Mouse (Mus musculus): ENCODE measurements around the gene Gm17949.

Gene Gm17949

GRCm38 (mm10) chr17:56990115-56990746 lies 21.0 kb upstream of the Gm17949 start, which contains the start of gene Clpp:
Clpp (plus strand) TSS chr17:56990305.
- DNase-seq (ENCODE audit: low spot score in 2 of 2): peak; percentile 94 to 95

DNA sequence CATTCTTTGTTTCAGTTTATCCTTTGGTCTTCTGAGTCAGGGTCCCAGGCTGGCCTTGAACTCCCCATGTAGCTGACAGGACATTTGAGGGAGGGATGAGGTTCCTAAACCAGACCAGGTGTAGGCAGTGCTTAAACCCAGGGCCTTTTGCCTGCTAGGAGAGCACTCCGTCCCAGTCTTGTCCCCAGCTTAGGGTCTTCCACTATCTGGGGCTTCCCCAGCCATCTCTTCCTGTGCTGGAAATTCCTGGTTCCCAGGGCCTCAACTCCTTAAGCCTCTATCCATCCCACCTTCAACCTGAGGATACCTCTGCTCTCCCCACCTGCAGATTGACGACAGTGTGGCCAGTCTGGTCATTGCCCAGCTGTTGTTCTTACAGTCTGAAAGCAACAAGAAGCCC lies 20.3 kb upstream of the Gm17949 start:
- no peak for DNase-seq (ENCODE audit: low spot score in 2 of 2)

- DNase-seq (ENCODE audit: low spot score in 2 of 2): no peak
Measured at GRCm38 (mm10) chr17:56995046-56995445, 16.2 kb upstream of the Gm17949 start.

GRCm38 (mm10) chr17:56996506-56996905 lies 14.8 kb upstream of the Gm17949 start:
- DNase-seq (ENCODE audit: low spot score in 2 of 2): no peak

DNA sequence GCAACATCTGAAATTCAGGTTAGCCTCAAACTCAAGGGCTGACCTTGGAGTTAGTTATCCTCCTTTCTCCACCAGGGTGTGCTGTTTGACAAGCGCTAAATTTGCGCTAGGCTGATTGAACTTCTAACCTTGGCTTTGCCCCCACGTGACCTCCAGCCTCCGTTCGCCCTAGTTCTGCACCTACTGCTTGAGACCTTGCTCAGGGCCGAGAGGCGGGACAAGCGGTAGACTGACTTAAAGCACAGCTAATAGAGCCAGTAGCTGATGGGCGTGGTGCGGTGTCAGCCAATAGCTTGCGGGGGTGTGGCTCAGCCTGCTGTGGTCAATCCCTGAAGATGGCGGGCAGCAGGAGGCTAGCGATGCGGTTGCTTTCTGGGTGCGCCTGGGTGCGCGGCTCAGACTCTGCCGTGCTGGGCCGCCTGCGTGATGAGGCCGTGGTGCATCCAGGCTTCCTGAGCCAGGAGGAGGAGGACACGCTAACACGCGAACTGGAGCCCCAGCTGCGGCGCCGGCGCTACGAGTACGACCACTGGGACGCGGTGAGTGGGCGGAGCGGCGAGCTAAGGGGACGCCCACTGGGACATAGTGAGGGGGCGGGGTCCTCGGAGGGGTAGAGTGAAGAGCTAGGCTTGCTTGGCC lies 14.1 kb upstream of the Gm17949 start, which contains the start of gene Alkbh7:
TSS of gene Alkbh7 (plus strand) at position 311 of the 639 bp plus-strand sequence.
- DNase-seq (ENCODE audit: low spot score in 2 of 2): peak; percentile 97 to 98

- no peak for DNase-seq (ENCODE audit: low spot score in 2 of 2)
Measured at GRCm38 (mm10) chr17:56999414-56999813, 11.9 kb upstream of the Gm17949 start.

GRCm38 (mm10) chr17:56999968-57000609 lies 11.2 kb upstream of the Gm17949 start, which contains the start of gene Pspn:
Pspn (minus strand) TSS chr17:57000018.
- DNase-seq (ENCODE audit: low spot score in 2 of 2): no peak

DNA sequence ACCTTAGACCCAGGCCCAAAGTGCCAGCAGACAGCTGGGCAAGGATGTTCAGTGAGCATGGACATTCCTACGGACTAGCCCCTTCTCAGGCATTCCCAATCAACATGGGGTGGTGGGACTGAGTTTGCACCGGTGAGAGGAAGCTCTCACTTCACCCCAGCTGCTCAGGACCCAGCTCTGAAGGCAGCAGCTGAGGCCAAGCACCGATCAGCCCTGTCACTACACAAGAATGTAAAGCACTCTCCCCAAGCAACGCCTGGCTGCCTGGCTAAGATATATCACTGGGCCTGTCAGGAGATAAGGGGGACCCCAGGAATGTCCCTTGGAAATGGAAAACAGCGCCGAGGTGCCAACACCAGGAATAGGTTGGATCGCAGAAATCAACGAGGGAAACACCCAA lies 10.0 kb upstream of the Gm17949 start:
- no peak for DNase-seq (ENCODE audit: low spot score in 2 of 2)

GRCm38 (mm10) chr17:57003994-57004393 lies 7.3 kb upstream of the Gm17949 start:
- no peak for DNase-seq (ENCODE audit: low spot score in 2 of 2)

DNA sequence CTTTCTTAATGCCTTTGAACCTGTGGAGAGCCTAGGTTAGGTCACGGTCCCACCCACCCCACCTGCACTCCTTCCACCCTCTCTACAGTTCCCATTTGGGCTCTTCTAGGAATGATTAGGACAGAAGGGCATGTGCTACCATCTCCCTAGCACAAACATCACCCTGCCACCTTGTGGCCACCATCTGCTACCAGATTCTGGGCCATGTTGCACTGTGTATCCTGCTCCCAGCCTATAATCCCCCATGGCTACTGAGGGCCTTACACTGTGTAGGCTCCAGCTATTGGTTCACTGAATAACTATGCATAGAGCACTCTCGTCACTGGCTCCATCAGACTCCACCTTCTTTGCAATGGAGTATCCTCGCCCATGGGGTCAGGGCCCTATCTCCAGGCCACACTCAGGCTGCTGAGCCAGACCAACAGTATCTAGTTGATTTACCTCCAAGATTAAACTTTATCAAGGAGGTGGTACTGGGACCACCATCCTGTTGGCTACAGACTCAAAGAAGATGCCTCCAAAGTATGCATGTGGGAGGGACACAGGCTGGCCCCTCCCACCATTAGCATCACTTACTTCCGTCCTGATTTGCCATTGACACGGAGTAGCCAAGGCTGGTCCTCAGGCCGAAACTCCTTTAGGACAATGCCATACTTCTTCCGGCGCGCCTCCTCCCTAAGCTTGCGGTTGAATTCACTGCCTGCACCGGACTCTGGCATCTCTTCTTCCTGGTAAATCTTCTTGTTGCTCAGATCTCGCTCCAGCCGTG lies 3.9 kb upstream of the Gm17949 start:
- DNase-seq (ENCODE audit: low spot score in 2 of 2): no peak

DNA sequence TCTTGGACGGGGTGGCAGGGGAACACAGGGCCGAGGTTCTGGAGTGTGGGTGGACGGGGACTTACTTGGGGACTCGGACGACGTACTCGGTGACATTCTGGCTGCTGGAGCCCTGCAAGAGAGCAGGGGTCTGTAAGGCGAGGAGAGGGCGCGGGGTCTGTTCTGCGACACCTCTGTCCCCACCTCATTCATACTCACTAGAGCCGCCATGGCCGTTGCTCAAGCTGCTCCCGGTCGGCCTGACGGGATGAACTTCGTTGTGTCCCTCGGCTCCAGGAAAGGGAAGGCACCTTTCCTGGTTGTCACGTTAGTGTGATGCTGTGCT lies 396 bp upstream of the Gm17949 start:
- DNase-seq (ENCODE audit: low spot score in 2 of 2): no peak

DNA sequence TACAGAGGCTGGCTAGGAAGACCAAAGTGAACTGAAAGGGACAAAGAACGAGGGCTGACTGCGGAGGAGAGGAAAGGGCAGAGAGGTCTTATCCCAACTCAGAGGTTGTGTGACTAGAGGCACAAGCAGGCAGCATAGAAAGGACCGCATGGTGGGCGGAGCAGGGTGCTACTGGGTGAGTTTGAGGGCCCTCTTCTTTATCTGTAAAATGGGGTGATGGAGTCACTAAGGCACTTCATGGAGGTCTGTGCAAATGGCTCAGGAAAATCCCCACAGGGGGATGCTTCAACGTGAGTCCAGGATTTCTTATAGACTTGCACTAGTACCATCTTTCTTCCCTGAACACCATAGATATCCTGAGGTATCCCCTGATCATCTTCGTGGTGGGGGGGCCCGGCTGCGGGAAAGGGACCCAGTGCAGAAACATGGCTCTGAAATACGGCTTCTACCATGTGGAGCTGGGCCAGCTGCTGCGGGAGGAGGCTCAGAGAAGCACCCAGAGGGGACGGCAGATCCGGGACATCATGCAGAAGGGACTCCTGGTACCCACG lies 1.1 kb downstream of the Gm17949 start:
- no peak for DNase-seq (ENCODE audit: low spot score in 2 of 2)

DNA sequence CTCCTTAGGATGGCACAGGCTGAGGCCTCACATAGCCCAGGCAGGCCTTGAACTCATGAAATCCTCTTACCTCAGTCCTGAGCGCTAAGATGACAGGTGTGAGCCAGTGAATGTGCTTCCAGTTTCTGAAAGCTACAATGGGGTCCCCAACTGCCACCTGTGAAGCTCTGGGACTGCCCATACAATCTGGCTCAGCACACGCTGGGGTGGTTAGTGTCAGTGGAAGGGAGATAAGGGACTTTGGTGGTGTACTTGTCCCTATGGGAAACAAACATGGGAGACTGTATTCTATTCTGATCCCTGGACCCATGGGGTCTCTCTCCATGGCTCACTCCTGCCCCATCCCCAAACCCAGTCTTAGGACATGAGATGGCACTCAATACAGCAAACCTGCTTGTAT lies 8.4 kb downstream of the Gm17949 start:
- DNase-seq (ENCODE audit: low spot score in 2 of 2): no peak

DNA sequence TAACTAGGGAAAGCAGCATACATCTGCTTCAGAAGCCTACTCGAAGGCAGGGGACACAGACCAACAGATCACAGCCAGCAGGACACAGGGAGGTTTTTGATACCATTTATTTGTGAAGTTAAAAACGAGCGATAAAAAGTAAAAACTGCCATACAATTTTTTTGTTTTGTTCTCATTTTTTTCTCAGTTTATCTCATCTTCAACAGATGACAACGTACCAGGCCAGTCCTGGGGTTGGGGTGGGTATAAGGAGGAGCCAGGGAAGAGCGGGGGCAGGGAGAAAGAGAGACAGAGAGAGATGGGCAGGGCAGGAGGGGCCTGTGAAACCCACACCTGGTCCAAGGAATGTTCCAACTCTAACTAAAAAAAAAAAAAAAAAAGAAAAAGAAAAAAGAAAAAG lies 9.7 kb downstream of the Gm17949 start:
- DNase-seq (ENCODE audit: low spot score in 2 of 2): no peak

- DNase-seq (ENCODE audit: low spot score in 2 of 2): no peak
Measured at GRCm38 (mm10) chr17:57027471-57027870, 16.2 kb downstream of the Gm17949 start.

- no peak for DNase-seq (ENCODE audit: low spot score in 2 of 2)
Measured at GRCm38 (mm10) chr17:57029691-57030090, 18.4 kb downstream of the Gm17949 start.

DNA sequence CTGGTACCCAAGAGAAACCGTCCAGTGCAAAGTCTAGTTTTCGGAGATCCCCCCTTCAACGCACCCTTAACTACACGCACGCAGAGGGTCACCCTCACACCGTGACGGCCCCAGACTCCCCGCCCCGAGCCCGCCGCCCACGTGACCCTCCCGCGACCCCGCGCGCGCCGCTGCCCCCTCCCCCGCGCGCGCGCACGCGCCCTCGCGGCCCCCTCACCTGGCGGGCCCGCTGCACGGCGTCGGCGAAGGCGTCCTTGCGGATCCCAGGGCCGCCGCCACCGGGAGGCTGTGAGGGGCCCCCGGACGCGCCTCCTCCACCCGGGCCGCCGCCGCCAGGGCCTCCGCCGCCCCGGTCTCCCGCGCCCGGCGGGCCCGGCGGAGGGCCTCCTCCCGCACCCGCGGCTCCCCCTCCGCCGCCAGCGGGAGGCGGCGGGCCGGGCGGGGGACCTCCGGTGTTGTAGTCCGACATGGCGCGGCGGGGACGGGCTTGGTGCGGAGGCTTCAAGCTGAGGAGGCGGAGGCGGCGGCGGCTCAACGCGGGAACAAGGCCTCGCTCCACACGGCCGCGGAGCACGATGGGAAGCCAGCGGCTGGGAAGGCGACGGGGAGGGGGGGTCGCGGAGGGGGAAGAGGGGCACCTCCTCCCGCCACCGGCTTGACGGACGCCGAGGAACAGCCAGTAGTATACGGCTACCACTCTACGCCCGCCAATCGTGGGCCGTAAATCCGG lies 19.8 kb downstream of the Gm17949 start, which contains the start of gene Khsrp:
TSS of gene Khsrp (minus strand) at position 592 of the 730 bp plus-strand sequence.
- peak in 1 of 2 experiments; percentile 13 for DNase-seq (ENCODE audit: low spot score in 2 of 2)

DNA sequence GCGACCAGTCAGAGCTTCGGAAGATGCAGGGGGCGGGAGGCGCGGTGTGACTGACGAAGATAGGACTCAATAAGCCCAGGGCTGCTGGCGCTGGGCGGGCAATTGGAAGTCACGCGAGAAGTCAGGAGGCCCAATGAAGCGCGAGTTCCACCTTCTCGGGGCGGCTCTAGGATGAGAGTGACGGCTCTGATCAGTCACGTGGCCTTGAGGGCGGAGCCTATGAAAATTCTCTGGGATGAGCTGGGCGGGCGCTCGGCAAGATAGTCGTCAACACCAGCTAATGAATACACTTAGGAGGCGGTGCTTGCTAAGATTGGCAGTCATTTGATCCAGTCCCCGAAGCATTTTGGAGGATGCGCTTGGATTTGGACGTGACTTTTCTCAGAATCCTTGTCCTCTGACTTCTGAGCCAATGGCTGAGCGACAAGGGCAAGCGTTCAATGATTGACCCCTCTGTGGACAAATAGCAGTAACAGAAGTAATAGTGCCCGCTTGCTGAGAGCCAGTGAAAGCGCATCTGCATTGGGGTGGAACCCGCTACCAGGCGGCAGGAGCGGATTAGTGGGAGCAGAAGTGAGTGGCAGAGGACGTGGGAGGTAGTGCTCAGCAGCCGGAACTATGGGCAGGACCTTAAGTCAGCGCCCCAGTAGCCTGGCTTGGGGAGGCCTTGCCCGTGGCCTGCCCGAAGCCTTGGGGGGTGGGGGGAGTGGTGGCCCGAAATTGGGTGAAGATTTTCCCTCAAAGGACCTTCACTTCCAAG lies 20.6 kb downstream of the Gm17949 start:
- peak; percentile 100 for DNase-seq (ENCODE audit: low spot score in 2 of 2)

- no peak for DNase-seq (ENCODE audit: low spot score in 2 of 2)
Measured at GRCm38 (mm10) chr17:57032854-57033253, 21.6 kb downstream of the Gm17949 start.

- peak in 1 of 2 experiments; percentile 22 for DNase-seq (ENCODE audit: low spot score in 2 of 2)
Measured at GRCm38 (mm10) chr17:57038978-57039377, 27.7 kb downstream of the Gm17949 start.
